Mouse (Mus musculus): ENCODE results near the gene Stk32c. TPM values are rescaled to one million over a fixed set of nuclear protein-coding genes. Genes with fewer than 3 reads are reported as not detected.

Stk32c gene
- polyA plus RNA-seq, 1 experiment from 2014 or later: 0.07 TPM

DNA sequence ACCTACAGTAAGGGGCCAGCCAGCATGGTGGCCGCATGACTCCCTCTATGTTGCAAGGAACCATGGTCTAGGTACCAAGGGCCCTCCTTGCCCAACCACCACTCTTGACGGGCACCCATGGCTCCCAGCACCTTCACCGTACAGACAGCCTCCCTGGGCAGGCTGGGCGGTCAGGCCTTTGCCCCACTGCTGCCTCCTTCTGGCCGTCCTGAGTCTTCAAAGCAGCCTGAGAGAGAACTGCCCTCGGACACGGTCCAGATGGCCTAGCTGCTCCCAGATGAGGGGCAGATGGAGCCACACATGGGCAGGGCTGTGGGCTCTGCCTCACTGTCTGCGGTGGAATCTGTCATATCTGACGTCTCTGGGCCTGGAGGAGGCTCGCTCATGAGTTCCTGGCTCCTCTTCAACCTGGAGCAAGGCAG is 109.1 kb downstream of the Stk32c start:
- H3K36me3 ChIP-seq (ENCODE audit: control insufficient read depth, insufficient read depth): no peaks in the 10 kb centered on the region
- 65% methylated on average over 10 of the region's 10 CpGs for WGBS
- no peak for ATAC-seq (replicated peaks; ENCODE audit: extremely low read depth, insufficient read depth, low FRiP score)
- H3K9ac ChIP-seq (ENCODE audit: low read length): no peak overlapping the region
- no peaks in the 10 kb centered on the region for H3K9me3 ChIP-seq (replicated peaks; ENCODE audit: control insufficient read depth, low read length)
- 0 out of 2 replicates have a peak, but pooled peaks cover 3% of the 10 kb centered on the region for H3K27me3 ChIP-seq (ENCODE audit: control insufficient read depth, insufficient read depth, low read length)
- H3K27ac ChIP-seq (ENCODE audit: low read length): no peak overlapping the region
- H3K4me2 ChIP-seq (ENCODE audit: low read depth, low read length): no peak overlapping the region
- no peaks in the 10 kb centered on the region for H3K4me1 ChIP-seq (ENCODE audit: control insufficient read depth, insufficient read depth, low read length)
- H3K4me3 ChIP-seq (ENCODE audit: low read length): no peak overlapping the region

DNA sequence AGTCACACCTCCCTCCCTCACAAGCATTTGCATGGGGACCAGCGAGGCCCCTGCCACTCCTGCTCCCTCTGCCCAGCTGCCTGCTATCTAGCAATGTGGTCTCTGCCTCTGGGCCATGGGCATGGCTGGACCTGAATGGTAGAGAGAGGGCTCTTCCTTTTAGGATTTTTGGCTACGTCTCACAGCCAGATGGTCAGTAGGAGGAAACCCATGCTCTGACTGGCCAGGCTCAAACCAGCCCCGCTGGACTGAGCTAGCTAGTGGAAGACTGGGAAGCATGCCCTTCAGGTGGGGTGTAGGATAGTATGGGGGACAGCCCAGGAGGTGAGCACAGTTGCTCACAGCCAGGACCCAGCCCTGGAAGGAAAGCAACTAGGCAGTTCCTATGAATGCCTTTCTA is 111.3 kb downstream of the Stk32c start:
- no peaks in the 10 kb centered on the region for H3K4me1 ChIP-seq (ENCODE audit: control insufficient read depth, insufficient read depth, low read length)
- 69% methylated on average over 3 of the region's 3 CpGs for whole genome bisulfite sequencing

DNA sequence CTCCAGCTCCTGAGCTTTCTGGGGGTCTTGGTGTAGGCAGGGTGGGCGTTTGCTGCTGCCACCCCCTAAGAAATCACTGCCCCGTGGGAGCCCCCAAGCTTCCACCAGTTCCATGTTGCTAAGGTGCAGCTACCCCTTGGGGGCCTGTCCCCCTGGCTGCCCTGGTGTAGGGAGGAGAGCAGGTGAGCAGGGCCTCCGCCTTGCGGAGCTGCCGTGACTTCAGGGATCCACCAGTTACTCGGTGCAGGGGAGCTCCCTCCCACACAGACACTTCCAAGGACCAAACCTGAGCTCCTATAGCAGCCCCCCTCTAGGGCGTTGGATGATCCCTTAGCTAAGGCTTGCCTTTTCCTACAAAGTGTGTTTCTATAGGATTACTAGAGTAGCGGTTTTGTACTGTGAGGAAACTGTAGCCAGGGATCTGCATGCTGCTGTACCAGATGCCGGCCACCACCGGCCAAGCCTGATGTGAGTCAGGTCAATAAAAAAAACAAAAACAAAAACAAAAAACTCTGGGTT is 111.8 kb downstream of the Stk32c start:
- 72% methylated on average over 10 of the region's 10 CpGs for WGBS
- H3K4me3 ChIP-seq (ENCODE audit: low read length): no peak overlapping the region
- H3K4me1 ChIP-seq (ENCODE audit: control insufficient read depth, insufficient read depth, low read length): no peaks in the 10 kb centered on the region
- no peaks in the 10 kb centered on the region for H3K9me3 ChIP-seq (replicated peaks; ENCODE audit: control insufficient read depth, low read length)
- no peak overlapping the region for H3K9ac ChIP-seq (ENCODE audit: low read length)
- no peak for ATAC-seq (replicated peaks; ENCODE audit: extremely low read depth, insufficient read depth, low FRiP score)
- no peak overlapping the region for H3K4me2 ChIP-seq (ENCODE audit: low read depth, low read length)
- no peak overlapping the region for H3K27ac ChIP-seq (ENCODE audit: low read length)
- H3K27me3 ChIP-seq (ENCODE audit: control insufficient read depth, insufficient read depth, low read length): 0 out of 2 replicates have a peak, but pooled peaks cover 3% of the 10 kb centered on the region
- no peaks in the 10 kb centered on the region for H3K36me3 ChIP-seq (ENCODE audit: control insufficient read depth, insufficient read depth)

More for the DNA sequence above, 111.3 kb downstream of the Stk32c start:
- Histone ChIP-seq H3K27me3 (ENCODE audit: control insufficient read depth, insufficient read depth, low read length) (0 out of 2 replicates have a peak, but pooled peaks cover 3% of the 10 kb centered on the region), H3K4me2 (ENCODE audit: low read depth, low read length) (no peak overlapping the region), H3K4me3 (ENCODE audit: low read length) (no peak overlapping the region), H3K36me3 (ENCODE audit: control insufficient read depth, insufficient read depth) (no peaks in the 10 kb centered on the region), H3K27ac (ENCODE audit: low read length) (no peak overlapping the region), H3K9me3 (replicated peaks; ENCODE audit: control insufficient read depth, low read length) (no peaks in the 10 kb centered on the region), H3K9ac (ENCODE audit: low read length) (no peak overlapping the region)
- ATAC-seq (replicated peaks; ENCODE audit: extremely low read depth, insufficient read depth, low FRiP score): no peak

DNA sequence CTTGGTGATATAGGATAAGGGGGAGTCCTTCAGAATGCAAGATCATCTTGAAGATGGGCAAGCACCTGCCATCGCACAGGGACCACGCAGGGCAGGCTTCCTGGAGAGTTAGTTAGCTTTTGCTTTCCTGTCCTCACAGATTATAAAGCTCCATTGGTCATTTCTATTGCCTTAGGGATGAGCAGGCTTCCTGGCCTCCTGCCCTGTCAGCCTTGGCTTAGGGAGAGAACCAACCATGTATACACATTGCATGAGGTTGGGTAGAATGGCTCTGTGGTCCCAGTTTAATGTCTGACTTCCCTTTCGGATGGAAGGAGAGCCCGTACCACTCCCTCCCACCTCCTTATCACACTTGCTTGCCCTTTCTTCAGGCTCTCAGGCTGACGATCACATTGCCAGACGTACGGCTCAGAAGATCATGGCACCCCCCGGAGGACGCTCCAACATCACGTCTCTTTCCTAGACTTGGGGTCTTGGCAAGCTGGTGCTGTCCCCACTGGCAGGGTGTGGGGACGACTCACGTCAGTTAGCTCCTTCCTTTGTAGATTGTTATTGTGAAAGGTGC is 112.5 kb downstream of the Stk32c start:
- 62% methylated on average over 12 of the region's 12 CpGs for WGBS
- no peaks in the 10 kb centered on the region; the same call in 1 of the 2 replicates for H3K27me3 ChIP-seq (ENCODE audit: control insufficient read depth, insufficient read depth, low read length)
- no peak overlapping the region for H3K9ac ChIP-seq (ENCODE audit: low read length)
- no peak overlapping the region for H3K4me3 ChIP-seq (ENCODE audit: low read length)
- no peaks in the 10 kb centered on the region for H3K9me3 ChIP-seq (replicated peaks; ENCODE audit: control insufficient read depth, low read length)
- H3K4me1 ChIP-seq (ENCODE audit: control insufficient read depth, insufficient read depth, low read length): no peaks in the 10 kb centered on the region
- no peak overlapping the region for H3K27ac ChIP-seq (ENCODE audit: low read length)
- ATAC-seq (replicated peaks; ENCODE audit: extremely low read depth, insufficient read depth, low FRiP score): no peak
- H3K36me3 ChIP-seq (ENCODE audit: control insufficient read depth, insufficient read depth): no peaks in the 10 kb centered on the region
- H3K4me2 ChIP-seq (ENCODE audit: low read depth, low read length): no peak overlapping the region

DNA sequence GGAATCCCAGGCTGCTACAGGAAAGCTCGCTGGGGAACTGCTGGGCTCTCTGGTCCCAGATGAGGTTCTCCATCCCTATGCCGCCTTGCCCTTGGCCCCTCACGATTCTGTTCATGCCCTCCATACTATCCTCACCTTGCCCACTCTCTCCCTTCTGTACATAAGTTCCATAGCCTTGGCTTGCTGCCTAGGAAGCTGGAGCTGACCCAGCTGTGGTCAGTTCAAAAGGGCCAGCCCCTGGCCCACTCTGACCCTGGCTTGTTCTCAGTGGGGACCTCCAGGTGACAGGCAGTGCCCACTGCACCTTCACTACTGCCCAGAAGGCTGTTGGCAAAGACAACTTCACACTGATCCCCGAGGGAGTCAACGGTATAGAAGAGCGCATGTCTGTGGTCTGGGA is 116.7 kb downstream of the Stk32c start:
- H3K27ac ChIP-seq (ENCODE audit: low read length): no peak overlapping the region
- H3K36me3 ChIP-seq (ENCODE audit: control insufficient read depth, insufficient read depth): no peaks in the 10 kb centered on the region
- peaks cover 2% of the 10 kb centered on the region; the same call in 1 of the 2 replicates for H3K27me3 ChIP-seq (ENCODE audit: control insufficient read depth, insufficient read depth, low read length)
- H3K9ac ChIP-seq (ENCODE audit: low read length): no peak overlapping the region
- WGBS: 83% methylated on average over 6 of the region's 6 CpGs
- H3K4me3 ChIP-seq (ENCODE audit: low read length): no peak overlapping the region
- no peak for ATAC-seq (replicated peaks; ENCODE audit: extremely low read depth, insufficient read depth, low FRiP score)
- no peaks in the 10 kb centered on the region for H3K9me3 ChIP-seq (replicated peaks; ENCODE audit: control insufficient read depth, low read length)
- H3K4me1 ChIP-seq (ENCODE audit: control insufficient read depth, insufficient read depth, low read length): no peaks in the 10 kb centered on the region
- no peak overlapping the region for H3K4me2 ChIP-seq (ENCODE audit: low read depth, low read length)

DNA sequence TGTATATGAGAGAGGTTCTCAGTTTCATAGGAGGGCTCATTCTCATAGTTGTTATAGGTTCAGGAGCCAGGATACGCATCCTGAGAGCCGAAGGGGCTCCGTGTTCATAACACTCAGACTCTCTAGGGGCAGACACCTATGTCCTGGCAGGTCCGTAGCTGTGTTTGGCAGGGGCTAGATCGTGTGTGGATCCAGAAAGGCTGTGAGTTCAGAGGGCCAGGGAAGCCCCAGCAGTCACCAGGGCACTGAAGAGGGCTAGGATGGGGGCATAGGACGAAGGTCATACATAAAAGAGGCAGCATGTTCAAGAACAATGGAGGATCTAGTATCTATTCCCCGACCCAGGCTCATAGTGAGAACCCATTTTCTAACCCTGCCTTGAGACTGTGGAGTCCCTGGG is 117.8 kb downstream of the Stk32c start:
- Histone ChIP-seq H3K4me3 (ENCODE audit: low read length) (no peak overlapping the region), H3K27me3 (ENCODE audit: control insufficient read depth, insufficient read depth, low read length) (peaks cover 5% of the 10 kb centered on the region; the same call in 1 of the 2 replicates), H3K9ac (ENCODE audit: low read length) (no peak overlapping the region), H3K9me3 (replicated peaks; ENCODE audit: control insufficient read depth, low read length) (no peaks in the 10 kb centered on the region), H3K4me1 (ENCODE audit: control insufficient read depth, insufficient read depth, low read length) (no peaks in the 10 kb centered on the region), H3K4me2 (ENCODE audit: low read depth, low read length) (no peak overlapping the region), H3K27ac (ENCODE audit: low read length) (no peak overlapping the region), H3K36me3 (ENCODE audit: control insufficient read depth, insufficient read depth) (no peaks in the 10 kb centered on the region)
- 84% methylated on average over 7 of the region's 7 CpGs for WGBS
- ATAC-seq (replicated peaks; ENCODE audit: extremely low read depth, insufficient read depth, low FRiP score): no peak

DNA sequence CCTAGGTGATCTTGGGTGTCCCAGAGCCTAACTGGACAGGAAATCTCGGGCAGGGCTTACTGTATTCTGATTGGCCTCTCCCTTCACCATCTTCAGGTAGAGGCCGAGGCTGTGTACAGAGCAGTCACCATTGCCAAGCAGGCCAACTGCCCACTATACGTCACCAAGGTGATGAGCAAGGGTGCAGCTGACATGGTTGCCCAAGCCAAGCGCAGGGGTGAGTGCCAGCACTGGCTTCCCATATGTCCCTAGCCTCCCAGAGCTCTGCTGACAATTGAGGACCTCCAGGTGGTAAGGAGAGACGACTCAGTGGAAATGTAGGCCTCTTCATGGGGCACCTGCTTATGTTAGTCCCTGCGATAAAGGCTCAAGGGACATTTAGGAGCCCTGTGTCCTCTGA is 118.3 kb downstream of the Stk32c start:
- H3K4me2 ChIP-seq (ENCODE audit: low read depth, low read length): no peak overlapping the region
- H3K4me3 ChIP-seq (ENCODE audit: low read length): no peak overlapping the region
- H3K9ac ChIP-seq (ENCODE audit: low read length): no peak overlapping the region
- H3K27ac ChIP-seq (ENCODE audit: low read length): no peak overlapping the region
- no peaks in the 10 kb centered on the region for H3K4me1 ChIP-seq (ENCODE audit: control insufficient read depth, insufficient read depth, low read length)
- 79% methylated on average over 6 of the region's 6 CpGs for WGBS
- no peak for ATAC-seq (replicated peaks; ENCODE audit: extremely low read depth, insufficient read depth, low FRiP score)
- peaks cover 5% of the 10 kb centered on the region; the same call in 1 of the 2 replicates for H3K27me3 ChIP-seq (ENCODE audit: control insufficient read depth, insufficient read depth, low read length)
- no peaks in the 10 kb centered on the region for H3K36me3 ChIP-seq (ENCODE audit: control insufficient read depth, insufficient read depth)
- no peaks in the 10 kb centered on the region for H3K9me3 ChIP-seq (replicated peaks; ENCODE audit: control insufficient read depth, low read length)

DNA sequence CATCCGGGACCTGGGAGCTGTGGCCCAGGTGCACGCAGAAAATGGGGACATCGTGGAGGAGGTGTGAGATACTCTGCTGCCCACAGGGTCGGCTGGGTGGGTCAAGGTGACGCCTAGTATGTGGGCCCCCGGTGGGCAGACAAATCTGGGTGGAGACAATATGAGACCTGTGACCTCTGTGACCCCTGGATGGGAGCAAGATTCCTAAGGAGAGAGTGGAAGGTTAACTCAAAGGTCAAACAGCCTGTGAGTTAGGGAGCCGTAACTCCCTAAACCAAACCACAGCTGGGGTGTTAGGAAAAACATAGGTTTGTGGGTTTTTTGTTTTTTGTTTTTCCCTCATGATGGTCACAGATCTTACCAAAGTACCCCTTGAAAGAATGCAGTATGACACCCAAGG is 119.3 kb downstream of the Stk32c start:
- Histone ChIP-seq H3K9me3 (replicated peaks; ENCODE audit: control insufficient read depth, low read length) (no peaks in the 10 kb centered on the region), H3K4me2 (ENCODE audit: low read depth, low read length) (no peak overlapping the region), H3K27ac (ENCODE audit: low read length) (no peak overlapping the region), H3K27me3 (ENCODE audit: control insufficient read depth, insufficient read depth, low read length) (peaks cover 6% of the 10 kb centered on the region), H3K36me3 (ENCODE audit: control insufficient read depth, insufficient read depth) (no peaks in the 10 kb centered on the region), H3K9ac (ENCODE audit: low read length) (no peak overlapping the region), H3K4me1 (ENCODE audit: control insufficient read depth, insufficient read depth, low read length) (no peaks in the 10 kb centered on the region), H3K4me3 (ENCODE audit: low read length) (no peak overlapping the region)
- 78% methylated on average over 7 of the region's 7 CpGs for WGBS
- no peak for ATAC-seq (replicated peaks; ENCODE audit: extremely low read depth, insufficient read depth, low FRiP score)

DNA sequence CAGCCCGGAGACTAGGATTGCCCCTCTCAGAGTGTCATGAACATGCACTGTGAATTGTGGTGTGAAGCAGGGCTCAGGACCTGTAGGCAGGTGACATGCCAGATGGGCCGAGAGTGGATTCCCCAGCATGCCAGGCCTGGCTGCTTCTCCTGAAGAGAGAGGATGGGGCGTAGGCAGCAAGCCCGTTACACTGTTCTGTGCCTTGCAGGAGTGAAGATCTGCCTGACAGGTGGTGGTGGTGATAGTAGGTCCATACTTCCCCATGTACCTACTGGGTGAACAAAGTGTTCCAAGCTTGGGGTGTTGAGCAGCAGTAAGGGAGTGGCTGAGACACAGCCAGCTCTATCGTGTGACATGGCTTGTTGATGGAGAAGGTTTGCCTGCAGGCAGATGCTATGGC is 120.0 kb downstream of the Stk32c start:
- Histone ChIP-seq H3K9me3 (replicated peaks; ENCODE audit: control insufficient read depth, low read length) (no peaks in the 10 kb centered on the region), H3K27me3 (ENCODE audit: control insufficient read depth, insufficient read depth, low read length) (peaks cover 12% of the 10 kb centered on the region), H3K9ac (ENCODE audit: low read length) (no peak overlapping the region), H3K27ac (ENCODE audit: low read length) (no peak overlapping the region), H3K36me3 (ENCODE audit: control insufficient read depth, insufficient read depth) (no peaks in the 10 kb centered on the region), H3K4me3 (ENCODE audit: low read length) (no peak overlapping the region), H3K4me1 (ENCODE audit: control insufficient read depth, insufficient read depth, low read length) (no peaks in the 10 kb centered on the region), H3K4me2 (ENCODE audit: low read depth, low read length) (no peak overlapping the region)
- ATAC-seq (replicated peaks; ENCODE audit: extremely low read depth, insufficient read depth, low FRiP score): no peak
- WGBS: 83% methylated on average over 5 of the region's 5 CpGs
